In the genomic region with DNA sequence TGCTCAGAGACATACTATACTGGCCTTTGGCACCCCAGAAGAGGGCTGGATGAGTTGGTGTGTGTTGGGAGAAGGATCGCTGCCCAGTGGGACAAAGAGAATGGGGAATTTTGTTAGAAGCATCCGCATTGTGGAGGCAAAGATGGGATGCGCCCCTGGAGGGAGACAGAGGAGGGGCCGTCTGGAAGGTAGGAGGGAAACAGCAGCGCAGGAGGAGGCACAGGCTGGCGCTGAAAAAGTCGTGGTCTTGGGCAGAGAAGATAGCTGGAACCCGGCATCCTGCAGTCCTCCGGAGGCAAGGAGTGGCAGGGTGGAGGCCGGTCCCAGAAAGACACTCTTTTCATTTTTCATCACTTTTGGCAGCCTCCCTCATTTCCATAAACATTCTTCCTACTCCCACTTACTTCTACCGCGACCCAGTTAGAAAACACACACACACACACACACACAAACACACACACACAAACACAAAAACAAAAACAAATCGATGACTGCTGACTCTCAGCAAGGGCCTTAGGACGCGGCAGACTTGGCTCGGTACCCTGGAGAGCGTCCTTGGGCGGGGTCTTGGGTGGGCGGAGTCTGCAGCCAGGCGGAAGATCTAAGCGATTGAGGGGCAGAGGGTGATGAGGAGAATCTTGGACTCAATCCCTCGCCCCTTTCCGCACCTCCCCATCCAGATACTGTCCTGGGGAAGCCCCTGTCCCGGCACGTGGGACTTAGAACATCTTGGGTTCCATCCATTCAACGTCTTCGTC, we compare ENCODE assay signal across 12 mouse cellular contexts. TPM values are rescaled to one million over a fixed set of nuclear protein-coding genes. Genes with fewer than 3 reads are reported as not detected.
DNase-seq lines count a peak whose midpoint lies in the region; ATAC-seq and TF ChIP-seq lines count a peak whose summit lies in the region.
"Had no signal": no experiment of that assay in that cellular context is flagged by ENCODE, and none has a peak within 500 bp of the region (broad histone marks: within the 10 kb centered on the region; RNA-seq: fewer than 3 reads in every experiment).

No protein-coding gene starts in this region.

- H3K4me2 ChIP-seq in kidney, embryonic 14.5 days (replicated peaks; ENCODE audit: low read depth, low read length) = 0 out of 2 replicates have a peak overlapping the region, but pooled peaks have one; percentile 8
- H3K4me2 ChIP-seq in hindbrain, embryonic 16.5 days (ENCODE audit: low read length) = peak overlapping the region; percentile 39
- H3K4me2 ChIP-seq: limb, embryonic 13.5 days had no signal

- no peak overlapping the region for H3K9ac ChIP-seq in kidney, embryonic 14.5 days (ENCODE audit: low read depth, low read length)
- no peak overlapping the region for H3K9ac ChIP-seq in hindbrain, embryonic 16.5 days (ENCODE audit: low read depth, low read length)
- H3K9ac ChIP-seq: limb, embryonic 13.5 days had no signal

- no peak overlapping the region for H3K27ac ChIP-seq in kidney, embryonic 14.5 days (ENCODE audit: low read depth, low read length)
- H3K27ac ChIP-seq in hindbrain, embryonic 16.5 days (ENCODE audit: low read depth, low read length) = no peak overlapping the region
- no peak overlapping the region for H3K27ac ChIP-seq in cerebellum, adult 2 months (ENCODE audit: insufficient read depth, low read length)
- H3K27ac ChIP-seq: limb, embryonic 13.5 days had no signal

- no peaks in the 10 kb centered on the region for H3K36me3 ChIP-seq in kidney, embryonic 14.5 days (ENCODE audit: control insufficient read depth, insufficient read depth, low read length)
- no peaks in the 10 kb centered on the region for H3K36me3 ChIP-seq in hindbrain, embryonic 16.5 days (ENCODE audit: control insufficient read depth, insufficient read depth, low read length)
- H3K36me3 ChIP-seq: limb, embryonic 13.5 days had no signal

- 5% methylated on average over 27 of the region's 27 CpGs for WGBS in kidney, embryonic 14.5 days
- 3% methylated on average over 27 of the region's 27 CpGs for WGBS in hindbrain, embryonic 16.5 days
- WGBS in cerebellum, adult 2 months = 4% methylated on average over 27 of the region's 27 CpGs

- no peaks in the 10 kb centered on the region for H3K27me3 ChIP-seq in kidney, embryonic 14.5 days (ENCODE audit: control insufficient read depth, insufficient read depth, low read length)
- peaks cover 3% of the 10 kb centered on the region; the same call in 1 of the 2 replicates for H3K27me3 ChIP-seq in hindbrain, embryonic 16.5 days (replicated peaks; ENCODE audit: control insufficient read depth, insufficient read depth, low read length)
- H3K27me3 ChIP-seq in cerebellum, adult 2 months (ENCODE audit: control insufficient read depth, insufficient read depth, low read length) = no peaks in the 10 kb centered on the region

- DNase-seq in kidney, postnatal 14 days = no peak
- DNase-seq in A20 (ENCODE audit: low read depth, low spot score) = peak; percentile 29
- peak; percentile 68 for DNase-seq in embryo, embryonic 11 days
- DNase-seq in cerebellum, adult 2 months = no peak
- no peak for DNase-seq in adrenal gland, adult 8-10 months
- DNase-seq in layer of hippocampus, postnatal 25 days (ENCODE audit: extremely low spot score in 1 of 2, low spot score in 1 of 2) = no peak
- DNase-seq: cerebellum, adult 8-10 months; right cerebral cortex, postnatal 25 days had no signal

- TF ChIP-seq POLR2A in cerebellum, adult 2 months (IDR thresholded peaks at IDR 0.05; ENCODE audit: borderline replicate concordance, insufficient read depth, low read length) = no peak

- H3K4me3 ChIP-seq in kidney, embryonic 14.5 days (ENCODE audit: low read length) = no peak overlapping the region
- peak overlapping the region; percentile 3; the same call in 1 of the 2 replicates for H3K4me3 ChIP-seq in hindbrain, embryonic 16.5 days (ENCODE audit: low read length)
- H3K4me3 ChIP-seq in cerebellum, adult 2 months (replicated peaks; ENCODE audit: insufficient read depth, low read depth, low read length) = no peak overlapping the region
- H3K4me3 ChIP-seq: limb, embryonic 13.5 days had no signal

- H3K4me1 ChIP-seq in kidney, embryonic 14.5 days (ENCODE audit: control insufficient read depth, insufficient read depth, low read length) = peaks cover 16% of the 10 kb centered on the region
- peaks cover 39% of the 10 kb centered on the region for H3K4me1 ChIP-seq in hindbrain, embryonic 16.5 days (ENCODE audit: control insufficient read depth, insufficient read depth, low read depth, low read length)
- H3K4me1 ChIP-seq in cerebellum, adult 2 months (ENCODE audit: control insufficient read depth, insufficient read depth, low read length) = no peaks in the 10 kb centered on the region

- no peak for ATAC-seq in kidney, embryonic 14.5 days (ENCODE audit: low FRiP score, low TSS enrichment)
- no peak for ATAC-seq in hindbrain, embryonic 16.5 days

- no peak for TF ChIP-seq CTCF in cerebellum, adult 2 months (IDR thresholded peaks at IDR 0.05; ENCODE audit: borderline replicate concordance, insufficient read depth, low read depth, low read length)

- H3K9me3 ChIP-seq in kidney, embryonic 14.5 days (ENCODE audit: control insufficient read depth, low read length) = no peaks in the 10 kb centered on the region
- H3K9me3 ChIP-seq in hindbrain, embryonic 16.5 days (ENCODE audit: control insufficient read depth, low read length) = no peaks in the 10 kb centered on the region
- H3K9me3 ChIP-seq: limb, embryonic 13.5 days had no signal

RNA-seq across cellular contexts. Expression of a gene that starts 2.3 kb away (rescaled TPM):
- polyA plus RNA-seq in kidney, embryonic 14.5 days (2014; fragmentation: Nextera tagmentation; extraction: Ambion mirVana) = 11.0 and 16.4 TPM in 2 replicates
- polyA plus RNA-seq in hindbrain, embryonic 16.5 days (2015; fragmentation: Nextera tagmentation; extraction: Ambion mirVana) = 33.5 and 41.6 TPM in 2 replicates
- polyA plus RNA-seq in cerebellum, adult 2 months (2012; rRNA removed) = 26.6 and 29.6 TPM in 2 replicates
- 100 to 1,000 TPM; 219 to 291 (median 255) TPM for total RNA-seq in adrenal gland, adult 8-10 months (2022)
- 100 to 1,000 TPM; 295 to 297 TPM for total RNA-seq in layer of hippocampus, postnatal 25 days (2021)

RNA-seq across cellular contexts. Expression of a gene that starts 8.5 kb away (rescaled TPM):
- polyA plus RNA-seq in kidney, embryonic 14.5 days (2014; fragmentation: Nextera tagmentation; extraction: Ambion mirVana) = 10.2 and 13.2 TPM in 2 replicates
- 0.61 TPM in 1 of 2 replicates, not detected in the other for polyA plus RNA-seq in hindbrain, embryonic 16.5 days (2015; fragmentation: Nextera tagmentation; extraction: Ambion mirVana)
- polyA plus RNA-seq in cerebellum, adult 2 months (2012; rRNA removed) = 0.52 and 1.2 TPM in 2 replicates
- 1 to 10 TPM in 2 of 4 experiments, not detected in 2; 4.4 to 8.6 TPM for total RNA-seq in adrenal gland, adult 8-10 months (2022)
- total RNA-seq in layer of hippocampus, postnatal 25 days (2021) = not detected
- polyA plus RNA-seq: heart, embryonic 14.5 days had no signal

Comparison
In these comparisons a context has a peak if more than half of its experiments do, and no peak if none do; other contexts are left out.
1. DNase-seq: peak in A20 (single experiment) and embryo, embryonic 11 days (single experiment); none in kidney, postnatal 14 days (single experiment), cerebellum, adult 2 months (0 of 2), adrenal gland, adult 8-10 months (single experiment) and layer of hippocampus, postnatal 25 days (0 of 2).